Mouse (Mus musculus): ENCODE data around the gene Asna1. TPM values are rescaled to one million over a fixed set of nuclear protein-coding genes. Genes with fewer than 3 reads are reported as not detected.

Asna1 gene
- polyA plus RNA-seq, 1 experiment from 2014 or later: 132 TPM

DNA sequence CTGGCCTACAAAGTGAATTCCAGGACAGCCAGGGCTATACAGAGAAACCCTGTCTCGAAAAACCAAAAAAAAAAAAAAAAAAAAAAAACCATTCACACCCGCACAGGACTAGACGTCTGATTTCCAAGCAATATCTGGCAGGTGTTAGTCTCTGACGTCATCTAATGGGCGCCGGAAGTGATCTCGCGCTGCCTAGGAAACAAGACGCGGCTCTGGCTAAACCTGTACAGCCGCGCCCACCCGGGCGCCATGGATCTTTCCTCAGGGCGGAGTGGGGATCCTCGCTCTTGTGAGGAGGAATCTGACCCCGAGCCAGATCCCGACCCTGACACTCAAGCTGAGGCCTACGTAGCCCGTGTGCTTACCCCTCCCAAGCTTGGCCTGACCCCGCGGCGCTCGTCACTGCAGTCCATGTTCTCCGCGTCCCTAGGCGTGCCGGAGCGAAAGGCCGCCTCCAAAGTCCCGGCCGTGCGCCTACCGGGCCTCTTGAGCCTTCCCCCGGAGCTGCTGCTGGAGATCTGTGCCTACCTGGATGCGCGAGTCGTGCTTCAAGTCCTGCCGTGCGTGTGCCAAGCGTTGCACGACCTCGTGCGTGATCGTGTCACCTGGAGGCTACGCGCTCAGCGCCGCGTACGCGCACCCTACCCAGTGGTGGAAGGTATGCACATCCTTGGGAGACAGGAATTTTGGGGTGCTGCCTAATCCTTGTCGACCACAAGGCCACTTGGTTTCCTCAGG, 35.0 kb upstream of the Asna1 start, which contains the start of gene Fbxw9:
Fbxw9 (plus strand) TSS at position 177 of the 738 bp plus-strand sequence.
- peak within 1 kb of the TSS; percentile 83 for H3K4me2 ChIP-seq (replicated peaks)
- ATAC-seq (ENCODE audit: low FRiP score, low read depth): peak; percentile 91
- WGBS: under 1% methylated on average over 52 of the region's 53 CpGs
- no peak within 1 kb of the TSS for H3K27ac ChIP-seq
- H3K4me1 ChIP-seq: peaks cover 11% of the 10 kb centered on the region
- peak within 1 kb of the TSS; percentile 86 for H3K4me3 ChIP-seq
- no peaks in the 10 kb centered on the region for H3K27me3 ChIP-seq
- peak within 1 kb of the TSS; percentile 85 for H3K9ac ChIP-seq
- peaks cover 42% of the 10 kb centered on the region for H3K36me3 ChIP-seq
- H3K9me3 ChIP-seq: no peaks in the 10 kb centered on the region

GRCm38 (mm10) chr8:85057367-85057766, 32.3 kb upstream of the Asna1 start:
- H3K4me3 ChIP-seq: no peak overlapping the region
- no peak for ATAC-seq (ENCODE audit: low FRiP score, low read depth)
- H3K27me3 ChIP-seq: no peaks in the 10 kb centered on the region
- no peaks in the 10 kb centered on the region for H3K9me3 ChIP-seq
- no peak overlapping the region for H3K27ac ChIP-seq
- H3K4me2 ChIP-seq (replicated peaks): no peak overlapping the region
- WGBS: 77% methylated on average over 7 of the region's 7 CpGs
- peaks cover 58% of the 10 kb centered on the region for H3K36me3 ChIP-seq
- no peak overlapping the region for H3K9ac ChIP-seq
- H3K4me1 ChIP-seq: peaks cover 11% of the 10 kb centered on the region

DNA sequence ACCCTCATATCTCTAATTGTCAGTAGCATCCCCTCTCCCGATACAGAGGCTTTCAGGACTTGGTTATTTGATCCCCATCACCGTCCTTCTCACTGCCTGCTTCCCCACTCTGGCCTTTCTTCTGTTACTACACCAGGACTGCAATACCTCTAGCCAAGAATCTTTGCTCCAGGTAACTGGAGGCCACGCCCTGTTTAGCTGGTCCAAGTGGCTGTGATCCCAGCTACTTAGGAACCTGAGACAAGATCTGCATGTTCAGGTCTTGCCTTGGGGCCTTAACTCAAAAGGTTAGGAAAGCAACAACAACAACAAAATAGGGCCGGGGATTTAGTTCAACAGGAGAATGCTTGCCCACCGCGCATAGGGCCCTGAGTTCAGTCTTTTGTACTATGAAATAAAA, 18.5 kb upstream of the Asna1 start:
- Histone ChIP-seq H3K27me3 (no peaks in the 10 kb centered on the region), H3K9me3 (no peaks in the 10 kb centered on the region), H3K4me2 (replicated peaks) (no peak overlapping the region), H3K4me1 (peaks cover 13% of the 10 kb centered on the region), H3K9ac (no peak overlapping the region), H3K4me3 (no peak overlapping the region), H3K27ac (no peak overlapping the region), H3K36me3 (peaks cover 87% of the 10 kb centered on the region)
- no peak for ATAC-seq (ENCODE audit: low FRiP score, low read depth)
- 93% methylated on average over 6 of the region's 6 CpGs for WGBS

- Histone ChIP-seq H3K36me3 (peaks cover 43% of the 10 kb centered on the region), H3K9me3 (no peaks in the 10 kb centered on the region), H3K27ac (peak overlapping the region; percentile 100), H3K4me1 (peaks cover 28% of the 10 kb centered on the region), H3K9ac (peak overlapping the region; percentile 95), H3K4me2 (replicated peaks) (peak overlapping the region; percentile 93), H3K4me3 (peak overlapping the region; percentile 86), H3K27me3 (no peaks in the 10 kb centered on the region)
- 0 out of 2 replicates have a peak, but pooled peaks have one; percentile 1 for ATAC-seq (ENCODE audit: low FRiP score, low read depth)
- under 1% methylated on average over 57 of the region's 57 CpGs for WGBS
These were observed 12.8 kb upstream of the Asna1 start for GRCm38 (mm10) chr8:85037681-85038531.

DNA sequence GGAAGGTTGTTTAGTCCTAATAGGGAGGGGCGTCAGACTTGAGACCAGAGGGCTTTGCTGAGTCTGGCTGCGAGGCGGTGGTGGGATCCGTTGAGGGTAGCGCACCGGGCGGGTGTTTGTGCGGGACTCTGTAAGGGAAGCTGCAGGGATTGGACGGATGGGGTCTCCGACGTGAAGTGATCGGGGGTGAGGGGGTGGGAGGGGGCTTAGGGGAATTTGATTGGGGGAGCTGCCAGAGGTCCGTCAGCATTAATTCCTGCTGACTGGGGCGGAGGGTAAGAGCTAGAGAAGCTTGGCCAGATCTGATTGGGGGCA, 12.2 kb upstream of the Asna1 start:
- under 1% methylated on average over 14 of the region's 14 CpGs for WGBS
- H3K27ac ChIP-seq: peak overlapping the region; percentile 100
- H3K4me1 ChIP-seq: peaks cover 28% of the 10 kb centered on the region
- peaks cover 45% of the 10 kb centered on the region for H3K36me3 ChIP-seq
- peak overlapping the region; percentile 86 for H3K4me3 ChIP-seq
- peak; percentile 58; the same call in 1 of the 2 replicates for ATAC-seq (ENCODE audit: low FRiP score, low read depth)
- no peaks in the 10 kb centered on the region for H3K27me3 ChIP-seq
- no peaks in the 10 kb centered on the region for H3K9me3 ChIP-seq
- H3K9ac ChIP-seq: peak overlapping the region; percentile 95
- H3K4me2 ChIP-seq (replicated peaks): peak overlapping the region; percentile 93

- peak; percentile 91 for ATAC-seq (ENCODE audit: low FRiP score, low read depth)
- Histone ChIP-seq H3K4me2 (replicated peaks) (peak within 1 kb of the TSS; percentile 93), H3K27me3 (no peaks in the 10 kb centered on the region), H3K27ac (peak within 1 kb of the TSS; percentile 100), H3K9ac (peak within 1 kb of the TSS; percentile 95), H3K4me3 (peak within 1 kb of the TSS; percentile 86), H3K4me1 (peaks cover 28% of the 10 kb centered on the region), H3K9me3 (no peaks in the 10 kb centered on the region), H3K36me3 (peaks cover 45% of the 10 kb centered on the region)
- under 1% methylated on average over 57 of the region's 59 CpGs for WGBS
These were observed 11.8 kb upstream of the Asna1 start, which contains the start of gene Tnpo2 for GRCm38 (mm10) chr8:85036718-85037365. Gene Tnpo2, plus strand, starts transcription at chr8:85036915.

DNA sequence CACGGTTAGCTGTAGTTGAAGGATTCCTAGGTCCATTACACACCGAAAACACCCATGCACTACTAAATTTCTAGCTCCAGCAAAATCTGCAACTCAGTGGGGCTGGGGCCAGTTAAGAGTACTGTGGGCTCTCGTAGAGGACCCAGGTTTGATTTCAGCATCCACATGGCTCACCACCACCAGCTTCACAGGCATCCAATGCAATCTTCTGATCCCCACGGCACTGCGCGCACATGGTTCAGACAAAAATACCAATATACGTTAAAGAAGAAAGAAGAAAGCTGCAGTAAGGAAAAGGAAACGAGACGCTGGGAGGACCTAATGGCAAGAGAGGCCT, 11.3 kb upstream of the Asna1 start:
- 0% methylated on average over 9 of the region's 9 CpGs for WGBS
- Histone ChIP-seq H3K9me3 (no peaks in the 10 kb centered on the region), H3K27ac (peak overlapping the region; percentile 100), H3K4me2 (replicated peaks) (peak overlapping the region; percentile 84), H3K9ac (peak overlapping the region; percentile 78), H3K27me3 (no peaks in the 10 kb centered on the region), H3K36me3 (peaks cover 45% of the 10 kb centered on the region), H3K4me1 (peaks cover 28% of the 10 kb centered on the region), H3K4me3 (peak overlapping the region; percentile 86)
- ATAC-seq (ENCODE audit: low FRiP score, low read depth): peak; percentile 37

GRCm38 (mm10) chr8:85035728-85036310, 10.7 kb upstream of the Asna1 start:
- no peaks in the 10 kb centered on the region for H3K9me3 ChIP-seq
- peak; percentile 16; the same call in 1 of the 2 replicates for ATAC-seq (ENCODE audit: low FRiP score, low read depth)
- peaks cover 28% of the 10 kb centered on the region for H3K4me1 ChIP-seq
- H3K27me3 ChIP-seq: no peaks in the 10 kb centered on the region
- H3K4me3 ChIP-seq: peak overlapping the region; percentile 86
- peak overlapping the region; percentile 84 for H3K4me2 ChIP-seq (replicated peaks)
- H3K9ac ChIP-seq: peak overlapping the region; percentile 78
- peaks cover 43% of the 10 kb centered on the region for H3K36me3 ChIP-seq
- 0% methylated on average over 15 of the region's 15 CpGs for WGBS
- H3K27ac ChIP-seq: peak overlapping the region; percentile 100

GRCm38 (mm10) chr8:85035165-85035727, 10.2 kb upstream of the Asna1 start:
- 6% methylated on average over 12 of the region's 12 CpGs for WGBS
- peak overlapping the region; percentile 78 for H3K9ac ChIP-seq
- peak overlapping the region; percentile 86 for H3K4me3 ChIP-seq
- peaks cover 43% of the 10 kb centered on the region for H3K36me3 ChIP-seq
- no peaks in the 10 kb centered on the region for H3K9me3 ChIP-seq
- ATAC-seq (ENCODE audit: low FRiP score, low read depth): no peak
- H3K27ac ChIP-seq: peak overlapping the region; percentile 100
- no peaks in the 10 kb centered on the region for H3K27me3 ChIP-seq
- peaks cover 28% of the 10 kb centered on the region for H3K4me1 ChIP-seq
- H3K4me2 ChIP-seq (replicated peaks): peak overlapping the region; percentile 84

GRCm38 (mm10) chr8:85034764-85035163, 9.7 kb upstream of the Asna1 start:
- WGBS: 2% methylated on average over 13 of the region's 13 CpGs
- Histone ChIP-seq H3K36me3 (peaks cover 43% of the 10 kb centered on the region), H3K4me3 (peak overlapping the region; percentile 86), H3K4me1 (peaks cover 24% of the 10 kb centered on the region), H3K9me3 (no peaks in the 10 kb centered on the region), H3K9ac (peak overlapping the region; percentile 78), H3K27ac (0 out of 2 replicates have a peak overlapping the region, but pooled peaks have one; percentile 100), H3K4me2 (replicated peaks) (peak overlapping the region; percentile 84), H3K27me3 (no peaks in the 10 kb centered on the region)
- no peak for ATAC-seq (ENCODE audit: low FRiP score, low read depth)

DNA sequence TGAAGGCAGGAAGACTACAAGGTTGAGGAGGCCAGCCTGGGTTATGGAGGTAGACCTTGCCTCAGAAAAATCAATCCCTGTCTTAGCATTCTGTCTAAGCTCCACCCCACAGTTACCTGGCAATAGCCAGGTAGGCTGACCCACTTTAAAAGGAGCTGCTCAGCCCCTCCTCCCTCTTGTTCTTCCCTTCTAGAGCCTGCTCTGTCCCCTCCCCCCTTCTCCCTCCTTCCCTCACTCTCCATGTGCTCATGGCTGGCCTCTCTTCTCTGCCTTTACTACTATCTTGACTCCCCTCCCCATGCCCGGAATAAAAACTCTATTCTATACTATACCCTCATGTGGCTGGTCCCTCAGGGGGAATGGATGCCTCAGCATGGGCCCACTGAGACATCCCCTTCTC, 8.8 kb upstream of the Asna1 start:
- no peaks in the 10 kb centered on the region for H3K9me3 ChIP-seq
- peaks cover 22% of the 10 kb centered on the region for H3K4me1 ChIP-seq
- no peak overlapping the region for H3K4me3 ChIP-seq
- 55% methylated on average over 1 of the region's 1 CpGs for WGBS
- no peak overlapping the region for H3K27ac ChIP-seq
- no peak overlapping the region for H3K9ac ChIP-seq
- ATAC-seq (ENCODE audit: low FRiP score, low read depth): no peak
- H3K36me3 ChIP-seq: peaks cover 50% of the 10 kb centered on the region
- H3K27me3 ChIP-seq: no peaks in the 10 kb centered on the region
- 0 out of 2 replicates have a peak overlapping the region, but pooled peaks have one; percentile 84 for H3K4me2 ChIP-seq (replicated peaks)

Data from limb, embryonic 13.5 days (tissue).